Mouse (Mus musculus): ENCODE results near the gene Arl5b. TPM values are rescaled to one million over a fixed set of nuclear protein-coding genes. Genes with fewer than 3 reads are reported as not detected.

Gene Arl5b
- polyA plus RNA-seq, 1 experiment from 2014 or later: 19.7 TPM

GRCm38 (mm10) chr2:15096514-15097090 lies 47.4 kb downstream of the Arl5b start:
- H3K4me3 ChIP-seq (ENCODE audit: low read length): no peak overlapping the region
- 52% methylated on average over 3 of the region's 3 CpGs for WGBS
- no peak for ATAC-seq (replicated peaks; ENCODE audit: extremely low read depth, insufficient read depth, low FRiP score)

GRCm38 (mm10) chr2:15104386-15104785 lies 55.2 kb downstream of the Arl5b start:
- H3K4me3 ChIP-seq (ENCODE audit: low read length): no peak overlapping the region
- H3K4me1 ChIP-seq (ENCODE audit: control insufficient read depth, insufficient read depth, low read length): no peaks in the 10 kb centered on the region
- 41% methylated on average over 1 of the region's 1 CpGs for WGBS
- H3K36me3 ChIP-seq (ENCODE audit: control insufficient read depth, insufficient read depth): no peaks in the 10 kb centered on the region
- H3K27me3 ChIP-seq (ENCODE audit: control insufficient read depth, insufficient read depth, low read length): no peaks in the 10 kb centered on the region
- no peak overlapping the region for H3K27ac ChIP-seq (ENCODE audit: low read length)
- no peaks in the 10 kb centered on the region for H3K9me3 ChIP-seq (replicated peaks; ENCODE audit: control insufficient read depth, low read length)
- no peak overlapping the region for H3K4me2 ChIP-seq (ENCODE audit: low read depth, low read length)
- H3K9ac ChIP-seq (ENCODE audit: low read length): no peak overlapping the region
- no peak for ATAC-seq (replicated peaks; ENCODE audit: extremely low read depth, insufficient read depth, low FRiP score)

More at GRCm38 (mm10) chr2:15096514-15097090, 47.4 kb downstream of the Arl5b start:
- Histone ChIP-seq H3K9me3 (replicated peaks; ENCODE audit: control insufficient read depth, low read length) (0 out of 2 replicates have a peak, but pooled peaks cover 3% of the 10 kb centered on the region), H3K9ac (ENCODE audit: low read length) (no peak overlapping the region), H3K27ac (ENCODE audit: low read length) (no peak overlapping the region), H3K4me1 (ENCODE audit: control insufficient read depth, insufficient read depth, low read length) (no peaks in the 10 kb centered on the region), H3K27me3 (ENCODE audit: control insufficient read depth, insufficient read depth, low read length) (no peaks in the 10 kb centered on the region), H3K36me3 (ENCODE audit: control insufficient read depth, insufficient read depth) (no peaks in the 10 kb centered on the region), H3K4me2 (ENCODE audit: low read depth, low read length) (no peak overlapping the region)

GRCm38 (mm10) chr2:15111290-15111689 lies 62.1 kb downstream of the Arl5b start:
- Histone ChIP-seq H3K36me3 (ENCODE audit: control insufficient read depth, insufficient read depth) (no peaks in the 10 kb centered on the region), H3K9me3 (replicated peaks; ENCODE audit: control insufficient read depth, low read length) (no peaks in the 10 kb centered on the region), H3K27me3 (ENCODE audit: control insufficient read depth, insufficient read depth, low read length) (no peaks in the 10 kb centered on the region), H3K4me3 (ENCODE audit: low read length) (no peak overlapping the region), H3K4me2 (ENCODE audit: low read depth, low read length) (no peak overlapping the region), H3K4me1 (ENCODE audit: control insufficient read depth, insufficient read depth, low read length) (peaks cover 2% of the 10 kb centered on the region; the same call in 1 of the 2 replicates), H3K9ac (ENCODE audit: low read length) (no peak overlapping the region), H3K27ac (ENCODE audit: low read length) (no peak overlapping the region)
- no peak for ATAC-seq (replicated peaks; ENCODE audit: extremely low read depth, insufficient read depth, low FRiP score)
- 27% methylated on average over 2 of the region's 2 CpGs for WGBS

GRCm38 (mm10) chr2:15111808-15112440 lies 62.7 kb downstream of the Arl5b start:
- H3K4me3 ChIP-seq (ENCODE audit: low read length): no peak overlapping the region
- H3K4me1 ChIP-seq (ENCODE audit: control insufficient read depth, insufficient read depth, low read length): peaks cover 2% of the 10 kb centered on the region; the same call in 1 of the 2 replicates
- H3K27ac ChIP-seq (ENCODE audit: low read length): no peak overlapping the region
- H3K4me2 ChIP-seq (ENCODE audit: low read depth, low read length): no peak overlapping the region
- 43% methylated on average over 1 of the region's 1 CpGs for WGBS
- H3K27me3 ChIP-seq (ENCODE audit: control insufficient read depth, insufficient read depth, low read length): no peaks in the 10 kb centered on the region
- no peak for ATAC-seq (replicated peaks; ENCODE audit: extremely low read depth, insufficient read depth, low FRiP score)
- no peaks in the 10 kb centered on the region for H3K9me3 ChIP-seq (replicated peaks; ENCODE audit: control insufficient read depth, low read length)
- H3K36me3 ChIP-seq (ENCODE audit: control insufficient read depth, insufficient read depth): no peaks in the 10 kb centered on the region
- H3K9ac ChIP-seq (ENCODE audit: low read length): no peak overlapping the region

GRCm38 (mm10) chr2:15112741-15113140 lies 63.5 kb downstream of the Arl5b start:
- no peak overlapping the region for H3K9ac ChIP-seq (ENCODE audit: low read length)
- peaks cover 2% of the 10 kb centered on the region; the same call in 1 of the 2 replicates for H3K4me1 ChIP-seq (ENCODE audit: control insufficient read depth, insufficient read depth, low read length)
- WGBS: 79% methylated on average over 6 of the region's 6 CpGs
- no peaks in the 10 kb centered on the region for H3K27me3 ChIP-seq (ENCODE audit: control insufficient read depth, insufficient read depth, low read length)
- no peak overlapping the region for H3K4me2 ChIP-seq (ENCODE audit: low read depth, low read length)
- ATAC-seq (replicated peaks; ENCODE audit: extremely low read depth, insufficient read depth, low FRiP score): no peak
- H3K9me3 ChIP-seq (replicated peaks; ENCODE audit: control insufficient read depth, low read length): no peaks in the 10 kb centered on the region
- no peak overlapping the region for H3K27ac ChIP-seq (ENCODE audit: low read length)
- no peaks in the 10 kb centered on the region for H3K36me3 ChIP-seq (ENCODE audit: control insufficient read depth, insufficient read depth)
- no peak overlapping the region for H3K4me3 ChIP-seq (ENCODE audit: low read length)

GRCm38 (mm10) chr2:15121217-15121680 lies 72.1 kb downstream of the Arl5b start:
- no peak overlapping the region for H3K27ac ChIP-seq (ENCODE audit: low read length)
- 89% methylated on average over 1 of the region's 1 CpGs for WGBS
- ATAC-seq (replicated peaks; ENCODE audit: extremely low read depth, insufficient read depth, low FRiP score): no peak

More at GRCm38 (mm10) chr2:15121217-15121680, 72.1 kb downstream of the Arl5b start:
- no peaks in the 10 kb centered on the region for H3K9me3 ChIP-seq (replicated peaks; ENCODE audit: control insufficient read depth, low read length)
- no peak overlapping the region for H3K4me3 ChIP-seq (ENCODE audit: low read length)
- H3K4me2 ChIP-seq (ENCODE audit: low read depth, low read length): no peak overlapping the region
- H3K9ac ChIP-seq (ENCODE audit: low read length): no peak overlapping the region
- no peaks in the 10 kb centered on the region for H3K36me3 ChIP-seq (ENCODE audit: control insufficient read depth, insufficient read depth)
- no peaks in the 10 kb centered on the region for H3K27me3 ChIP-seq (ENCODE audit: control insufficient read depth, insufficient read depth, low read length)
- no peaks in the 10 kb centered on the region for H3K4me1 ChIP-seq (ENCODE audit: control insufficient read depth, insufficient read depth, low read length)

Other genes starting within 250 kb of the Arl5b start
- gene Nsun6, start 5.7 kb downstream of the Arl5b start, polyA plus RNA-seq (2015; fragmentation: Nextera tagmentation; extraction: Ambion mirVana): 6.3 and 6.8 TPM in 2 replicates